Mouse (Mus musculus): ENCODE data around the gene Hecw1.
"Not testable (repeated sequence)": the region's sequence is repeated elsewhere in the genome, so short reads cannot be mapped to it uniquely, and the experiment has no call there.

- TF ChIP-seq USF2 (IDR thresholded peaks at IDR 0.05; ENCODE audit: borderline replicate concordance in 1 of 2, insufficient read depth in 1 of 2, low read depth in 1 of 2, low read length in 2 of 2); GABPA (IDR thresholded peaks at IDR 0.05; ENCODE audit: low read depth, low read length); TAL1 (IDR thresholded peaks at IDR 0.05; ENCODE audit: low read length); CTCF (IDR thresholded peaks at IDR 0.05 in 2 of 3, conservative IDR thresholded peaks at IDR 0.05 in 1 of 3; ENCODE audit: control insufficient read depth in 1 of 3, insufficient read depth in 1 of 3, low read depth in 2 of 3, low read length in 3 of 3, poor library complexity in 1 of 3, severe bottlenecking in 1 of 3); MAZ (IDR thresholded peaks at IDR 0.05; ENCODE audit: low read depth, low read length); ZNF384 (IDR thresholded peaks at IDR 0.05; ENCODE audit: low read depth, low read length); ZC3H11A (IDR thresholded peaks at IDR 0.05; ENCODE audit: low read depth, low read length): not testable (repeated sequence)
These were observed 262.1 kb downstream of the Hecw1 start for GRCm38 (mm10) chr13:14260939-14261338.

All from MEL (cell line).